Mouse (Mus musculus): ENCODE data around the gene Psmd2.

GRCm38 (mm10) chr16:20620399-20620735 is 31.1 kb upstream of the Psmd2 start:
- TF ChIP-seq POLR2A (IDR thresholded peaks at IDR 0.05; ENCODE audit: borderline replicate concordance, control insufficient read depth, low read depth, low read length) (no peak), CTCF (IDR thresholded peaks at IDR 0.05; ENCODE audit: control insufficient read depth, insufficient read depth, low read length) (no peak)
